Mouse (Mus musculus) embryonic fibroblast, embryonic 13.5 days (primary cell): Measurements from ENCODE around the gene Kansl1l. TPM values are rescaled to one million over a fixed set of nuclear protein-coding genes. Genes with fewer than 3 reads are reported as not detected.

Source experiments
- H3K27ac ChIP-seq: 2 replicates; pipeline ENCODE4 v1.5.1; 2012; ENCODE audit warnings: low read length, control low read depth, inconsistent platforms; ENCODE audit not compliant: insufficient read depth
- H3K4me1 ChIP-seq: 2 replicates; pipeline ENCODE4 v1.6.1; 2011; ENCODE audit warnings: low read length; ENCODE audit not compliant: control insufficient read depth, insufficient read depth
- H3K4me3 ChIP-seq: 2 replicates; pipeline ENCODE4 v1.5.1; 2011; ENCODE audit warnings: mild to moderate bottlenecking, control low read depth, low read length; ENCODE audit not compliant: insufficient read depth
- CTCF ChIP-seq: IDR thresholded peaks from 2 replicates; pipeline ENCODE4 v1.5.1; 2011; ENCODE audit warnings: mild to moderate bottlenecking, control low read depth, low read length, moderate library complexity, borderline replicate concordance; ENCODE audit not compliant: insufficient read depth
- POLR2A ChIP-seq: IDR thresholded peaks from 2 replicates; pipeline ENCODE4 v1.6.1; 2011; ENCODE audit warnings: low read depth, mild to moderate bottlenecking, control low read depth, low read length, moderate library complexity
- polyA plus RNA-seq: library from polyadenylated mRNA; stranded (reverse); fragments of >200 nt; gene quantifications from 2 replicates; pipeline ENCODE4 v1.2.4, GENCODE M21; 2011; ENCODE audit warnings: low read depth; ENCODE audit not compliant: missing spikeins, insufficient read length

Kansl1l gene
- polyA plus RNA-seq, 1 experiment: 20.5 TPM

DNA sequence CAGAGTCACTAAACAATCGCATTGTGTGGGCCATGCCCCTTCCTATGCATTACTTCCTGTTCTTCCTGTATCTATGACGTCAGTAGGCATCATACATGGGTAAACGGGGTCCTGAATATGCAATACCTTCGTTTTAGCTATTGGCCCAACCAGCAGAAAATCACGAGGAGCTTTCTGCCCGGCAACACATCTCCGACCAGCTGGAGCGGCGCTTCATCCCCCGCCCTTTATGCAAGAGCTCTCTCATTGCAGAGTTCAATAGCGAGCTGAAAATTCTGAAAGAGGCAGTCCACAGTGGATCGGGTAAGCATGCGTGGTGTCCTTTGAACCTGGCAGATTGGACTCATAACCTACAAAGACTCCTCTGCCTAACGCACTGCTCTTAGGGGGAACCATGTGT, 139.4 kb downstream of the Kansl1l start:
- no peaks in the 10 kb centered on the region for H3K4me1 ChIP-seq
- TF ChIP-seq CTCF: no peak
- no peak for TF ChIP-seq POLR2A
- no peak overlapping the region for H3K27ac ChIP-seq
- no peak overlapping the region for H3K4me3 ChIP-seq

DNA sequence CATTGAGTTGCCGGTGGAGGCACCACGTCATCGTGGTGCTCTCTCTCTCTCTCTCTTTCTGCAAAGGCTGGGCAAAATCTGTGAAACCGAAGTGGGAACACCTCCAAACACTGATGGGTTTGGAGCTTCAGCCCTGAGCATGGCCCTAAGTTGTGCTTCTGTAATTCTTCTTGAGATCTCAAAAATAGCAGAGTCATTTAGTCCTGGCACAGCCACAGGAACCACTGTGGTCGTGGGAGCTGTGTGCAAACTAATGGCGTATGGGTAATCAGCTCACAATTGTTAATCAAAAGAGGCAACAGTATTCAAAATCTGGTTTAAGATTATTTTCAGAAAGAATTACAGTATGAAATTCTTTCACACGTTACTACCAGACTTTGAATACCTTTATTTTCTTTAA, 144.6 kb downstream of the Kansl1l start:
- no peak overlapping the region for H3K4me3 ChIP-seq
- no peak for TF ChIP-seq POLR2A
- no peak for TF ChIP-seq CTCF

DNA sequence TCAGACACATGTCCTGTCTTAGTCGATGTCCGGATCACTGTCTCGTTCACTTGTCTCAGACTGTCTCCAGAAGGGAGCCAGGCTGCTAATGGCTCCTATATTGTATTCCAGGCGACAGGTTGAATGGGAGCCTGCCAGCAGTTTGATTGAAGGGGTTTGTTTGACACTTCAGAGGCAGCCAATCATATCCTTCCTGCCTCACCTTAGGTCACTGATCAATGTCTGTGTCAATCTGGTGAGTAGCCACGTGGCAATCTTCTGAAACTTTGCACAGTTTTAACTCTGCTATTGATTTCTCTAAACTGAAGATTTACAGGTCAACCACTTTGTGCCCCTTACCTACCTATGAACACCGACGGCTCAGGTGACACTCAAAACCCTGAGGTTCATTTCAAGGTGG, 145.9 kb downstream of the Kansl1l start:
- Histone ChIP-seq H3K4me1 (no peaks in the 10 kb centered on the region), H3K4me3 (no peak overlapping the region), H3K27ac (no peak overlapping the region)
- TF ChIP-seq POLR2A: no peak
- TF ChIP-seq CTCF: no peak

More for the DNA sequence above, 144.6 kb downstream of the Kansl1l start:
- Histone ChIP-seq H3K27ac (no peak overlapping the region), H3K4me1 (no peaks in the 10 kb centered on the region)

Other genes with a start within 250 kb of the Kansl1l start
- gene Rpe, start 116.7 kb downstream of the Kansl1l start, polyA plus RNA-seq: 58.3 and 62.8 TPM in 2 replicates
- 75.7 and 80.5 TPM in 2 replicates for gene Acadl, start 45.7 kb upstream of the Kansl1l start, polyA plus RNA-seq
- gene Myl1, start 127.8 kb upstream of the Kansl1l start, polyA plus RNA-seq: 0.95 TPM in 1 of 2 replicates, not detected in the other
- 31.7 and 43.2 TPM in 2 replicates for gene Lancl1, start 221.3 kb upstream of the Kansl1l start, polyA plus RNA-seq